Mouse (Mus musculus) kidney, adult 2 months (tissue): ENCODE measurements around the gene Prkce.

Experiments
- CTCF ChIP-seq: fragments of 200-500 bp; conservative IDR thresholded peaks from 2 replicates; pipeline ENCODE4 v1.5.1; 2011; ENCODE audit warnings: low read depth, mild to moderate bottlenecking, control low read depth, low read length, moderate library complexity, mixed read lengths; ENCODE audit not compliant: insufficient read depth, insufficient read length
- POLR2A ChIP-seq: fragments of 200-500 bp; IDR thresholded peaks from one replicate; pipeline ENCODE4 v1.6.1; 2011; ENCODE audit warnings: low read depth, low read length, control low read depth

DNA sequence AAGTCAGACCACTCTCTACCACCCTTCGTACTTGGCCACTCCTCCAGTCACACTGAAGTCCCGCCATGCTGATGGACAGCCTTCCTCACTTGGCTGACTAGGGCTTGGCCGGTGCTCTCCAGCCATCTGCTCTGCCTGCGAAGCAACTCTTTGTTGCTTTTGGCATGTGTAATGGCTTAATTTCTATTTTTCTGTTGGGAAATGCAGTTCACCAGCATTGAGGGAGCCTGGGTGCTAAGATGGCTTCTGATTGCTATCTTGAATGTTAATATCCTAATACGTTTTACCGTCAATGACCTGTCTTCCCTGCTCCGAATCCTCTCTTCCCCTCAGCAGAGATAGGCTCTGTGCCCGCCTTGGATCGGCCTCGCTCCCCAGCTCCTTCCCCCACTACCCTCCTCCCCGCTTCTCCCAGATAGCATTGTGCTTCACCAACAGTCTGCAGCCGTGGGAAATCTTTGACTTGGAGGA, 183.2 kb downstream of the Prkce start:
- TF ChIP-seq CTCF: no peak
- no peak for TF ChIP-seq POLR2A
